Mouse (Mus musculus) frontal cortex, postnatal 14 days (tissue): Measurements from ENCODE around the gene Gps1.
A peak's percentile ranks its signal among the peaks of the same experiment; 100 is the strongest.
"Not testable (repeated sequence)": the region's sequence is repeated elsewhere in the genome, so short reads cannot be mapped to it uniquely, and the experiment has no call there.

Experiments
- DNase-seq, 2 experiments: peaks; one replicate each; pipeline ENCODE4 v3.0.0; 2022; ENCODE audit warnings: low spot score in 2 of 2

The Gps1 gene

GRCm38 (mm10) chr11:120784064-120784791, at the start of gene Gps1, which contains the start of gene Rfng:
Gene Gps1, plus strand, starts transcription at chr11:120784272.
Gene Rfng, minus strand, starts transcription at chr11:120784207.
- peak in 1 of 2 experiments; percentile 72 for DNase-seq

GRCm38 (mm10) chr11:120736424-120736823, 47.6 kb upstream of the Gps1 start:
- no peak for DNase-seq

- no peak for DNase-seq
These were observed 43.1 kb upstream of the Gps1 start for GRCm38 (mm10) chr11:120740981-120741380.

GRCm38 (mm10) chr11:120744121-120744701, 39.9 kb upstream of the Gps1 start:
- no peak for DNase-seq

GRCm38 (mm10) chr11:120747974-120748373, 36.1 kb upstream of the Gps1 start:
- no peak for DNase-seq

GRCm38 (mm10) chr11:120749430-120749829, 34.6 kb upstream of the Gps1 start:
- no peak for DNase-seq

GRCm38 (mm10) chr11:120751606-120752005, 32.5 kb upstream of the Gps1 start:
- DNase-seq: no peak

GRCm38 (mm10) chr11:120760236-120760635, 23.8 kb upstream of the Gps1 start:
- DNase-seq: no peak

- no peak for DNase-seq
These were observed 22.0 kb upstream of the Gps1 start for GRCm38 (mm10) chr11:120761811-120762671.

- DNase-seq: not testable (repeated sequence)
These were observed 21.4 kb upstream of the Gps1 start, which contains the start of gene Hmga1b for GRCm38 (mm10) chr11:120762672-120763041. Gene Hmga1b, plus strand, starts transcription at chr11:120762794.

GRCm38 (mm10) chr11:120763121-120763999, 20.7 kb upstream of the Gps1 start:
- DNase-seq: not testable (repeated sequence)

- DNase-seq: not testable (repeated sequence)
These were observed 17.0 kb upstream of the Gps1 start for GRCm38 (mm10) chr11:120767023-120767422.

GRCm38 (mm10) chr11:120768206-120768605, 15.9 kb upstream of the Gps1 start:
- no peak for DNase-seq

GRCm38 (mm10) chr11:120772749-120773148, 11.3 kb upstream of the Gps1 start:
- no peak for DNase-seq

GRCm38 (mm10) chr11:120773463-120774190, 10.4 kb upstream of the Gps1 start:
- DNase-seq: no peak

- peak; percentile 82 to 93 for DNase-seq
These were observed 8.2 kb upstream of the Gps1 start for GRCm38 (mm10) chr11:120775774-120776469.

- no peak for DNase-seq
These were observed 6.9 kb upstream of the Gps1 start for GRCm38 (mm10) chr11:120777123-120777522.

- DNase-seq: no peak
These were observed 4.2 kb upstream of the Gps1 start for GRCm38 (mm10) chr11:120779876-120780275.

GRCm38 (mm10) chr11:120781361-120781760, 2.7 kb upstream of the Gps1 start:
- not testable (repeated sequence) for DNase-seq
